Mouse (Mus musculus): Measurements from ENCODE around the gene Rbms2. TPM values are rescaled to one million over a fixed set of nuclear protein-coding genes. Genes with fewer than 3 reads are reported as not detected.
"Not testable (repeated sequence)": the region's sequence is repeated elsewhere in the genome, so short reads cannot be mapped to it uniquely, and the experiment has no call there.

Gene Rbms2
- total RNA-seq, 2 experiments from 2014 or later, result 51.8 to 71.2 TPM

DNA sequence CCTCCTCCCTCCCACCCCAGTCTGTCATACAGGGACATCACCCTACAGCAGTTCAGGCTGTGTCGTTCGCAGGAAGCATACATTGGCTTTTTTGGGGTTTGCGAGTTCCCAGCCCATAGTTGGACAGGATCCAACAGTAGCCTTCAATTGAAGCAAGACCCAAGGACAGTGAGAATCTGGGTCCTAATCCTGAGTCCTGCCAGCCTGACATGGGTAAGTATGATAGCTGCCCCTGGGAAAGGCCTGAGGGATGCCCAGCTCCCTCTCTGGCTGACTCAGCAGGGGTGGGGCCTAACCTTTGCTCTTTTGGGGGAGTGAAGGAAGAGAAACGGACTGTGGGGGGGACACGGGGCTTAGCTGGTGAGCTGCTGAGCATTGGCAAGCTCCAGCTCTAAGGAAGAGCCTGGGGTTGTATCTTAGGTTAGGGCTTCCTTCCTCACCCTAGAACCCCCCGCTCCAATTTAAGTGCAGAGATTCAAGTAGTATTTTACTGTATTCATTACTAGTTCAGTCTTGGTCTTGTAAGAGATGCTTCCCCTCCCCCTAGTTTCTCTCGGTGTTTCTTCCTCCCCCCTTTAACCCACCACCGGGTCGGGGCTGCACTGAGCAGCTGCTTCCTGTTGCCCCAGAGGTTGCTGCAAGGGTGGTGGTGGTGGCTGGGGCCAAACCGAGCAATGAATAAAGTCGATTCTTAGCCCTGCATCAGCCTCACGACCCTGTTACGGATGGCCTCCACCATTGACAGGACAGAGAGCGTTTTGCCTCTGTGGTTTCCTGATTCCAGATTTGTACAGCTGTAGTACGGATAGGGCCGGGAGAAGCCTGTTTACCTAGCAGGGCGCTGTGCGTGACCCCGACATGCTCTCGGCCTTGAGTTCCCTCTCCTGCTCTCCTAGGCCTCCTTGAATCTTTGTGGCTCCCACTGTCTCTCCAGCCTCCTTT, 88.3 kb downstream of the Rbms2 start, which contains the start of gene Baz2a:
TSS of gene Baz2a (plus strand) at position 14 of the 942 bp plus-strand sequence.
- H3K27ac ChIP-seq, result peak within 1 kb of the TSS; percentile 88
- intact Hi-C loops (cut with DNase I), result loop anchor here (2.0 to 5.0 kb wide), 2 partner anchors 50 to 95 kb away; no protein-coding TSS in a partner anchor
- peak; percentile 60 for DNase-seq
- no peak for TF ChIP-seq CTCF (IDR thresholded peaks at IDR 0.05)
- H3K4me3 ChIP-seq, result peak within 1 kb of the TSS; percentile 79

DNA sequence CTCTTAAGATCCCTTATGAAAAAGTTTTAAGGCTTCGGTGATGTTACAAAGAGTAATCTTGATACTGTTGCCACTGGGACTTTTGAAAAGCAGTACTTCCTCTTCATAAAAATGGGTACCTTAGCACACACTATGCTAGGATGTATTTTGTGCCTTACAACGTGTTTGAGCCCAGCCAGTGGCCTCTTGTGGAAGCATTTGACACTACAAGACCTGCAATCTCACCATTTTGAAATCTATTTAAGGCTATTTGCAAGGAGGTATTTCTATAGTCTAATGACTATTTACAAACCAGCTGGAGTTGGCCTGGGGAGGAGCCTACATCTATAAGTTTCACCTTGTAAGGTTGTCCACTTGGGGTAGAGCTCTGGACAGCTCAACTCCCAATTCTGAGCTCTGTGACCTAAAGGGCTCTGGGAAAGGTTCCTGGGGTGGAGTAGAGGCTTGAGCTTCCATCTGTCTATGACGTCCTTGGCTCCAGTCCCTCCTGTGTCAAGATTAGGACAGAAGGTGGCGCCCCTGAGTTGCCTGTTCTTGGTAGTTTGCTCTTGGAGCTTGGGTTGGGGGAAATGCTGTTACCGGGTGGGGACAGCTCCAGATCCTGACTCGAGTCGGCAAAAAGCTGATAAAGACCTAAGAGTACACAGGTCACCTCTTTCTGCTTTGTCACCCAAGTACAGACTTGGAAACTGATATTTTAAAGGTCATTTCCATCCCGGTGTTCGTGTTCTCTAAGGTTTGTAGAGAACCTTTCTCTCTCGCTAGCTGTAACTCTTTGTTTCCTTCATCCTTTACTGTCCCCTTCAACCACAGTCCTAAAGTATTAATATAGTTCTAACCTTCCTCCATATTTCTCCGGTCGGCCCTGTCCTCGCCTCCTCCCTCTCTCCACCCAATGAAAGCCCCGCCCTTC, 89.2 kb downstream of the Rbms2 start:
- peak; percentile 74 for TF ChIP-seq CTCF (IDR thresholded peaks at IDR 0.05)
- DNase-seq, result peak; percentile 90
- intact Hi-C loops (cut with DNase I), result loop anchor here (2.0 to 5.0 kb wide), 2 partner anchors 51 to 96 kb away; no protein-coding TSS in a partner anchor
- Histone ChIP-seq H3K4me3 (peak overlapping the region; percentile 79), H3K27ac (peak overlapping the region; percentile 88)

DNA sequence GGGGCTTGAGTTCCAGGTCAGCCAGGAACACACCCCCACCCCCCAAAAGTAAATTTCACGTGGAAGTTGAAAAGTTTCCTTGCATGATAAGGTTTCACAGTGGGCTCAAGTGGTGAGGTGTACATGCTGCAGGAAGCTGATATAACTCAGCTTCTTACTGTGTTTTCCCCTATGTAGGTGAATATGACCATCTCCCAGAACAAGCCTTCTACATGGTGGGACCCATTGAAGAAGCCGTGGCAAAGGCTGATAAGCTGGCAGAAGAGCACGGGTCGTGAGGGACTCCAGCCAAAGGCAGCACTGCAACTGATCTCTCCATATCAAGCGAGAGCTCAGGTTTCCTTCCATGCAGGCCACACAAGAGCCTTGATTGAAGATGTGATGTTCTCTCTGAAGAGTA, 90.3 kb downstream of the Rbms2 start:
- peak overlapping the region; percentile 88; the same call in 1 of the 2 replicates for H3K27ac ChIP-seq
- no peak for DNase-seq
- intact Hi-C loops (cut with DNase I), result loop anchor here (2.0 to 5.0 kb wide), 2 partner anchors 52 to 97 kb away; no protein-coding TSS in a partner anchor

DNA sequence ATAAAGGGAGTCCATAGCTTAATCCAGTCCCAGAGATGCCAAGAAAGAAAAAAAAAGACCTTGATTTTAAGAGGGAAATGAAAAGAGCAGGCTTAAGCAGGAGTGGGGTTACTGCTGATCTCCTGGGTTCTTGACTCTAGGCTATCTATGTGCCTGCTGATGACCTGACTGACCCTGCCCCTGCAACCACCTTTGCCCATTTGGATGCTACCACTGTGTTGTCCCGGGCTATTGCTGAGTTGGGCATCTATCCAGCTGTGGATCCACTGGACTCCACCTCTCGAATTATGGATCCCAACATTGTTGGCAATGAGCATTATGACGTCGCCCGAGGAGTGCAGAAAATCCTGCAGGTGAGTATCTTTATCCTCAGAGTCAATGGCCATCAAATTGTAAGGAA, 91.9 kb downstream of the Rbms2 start:
- Histone ChIP-seq H3K27ac (no peak overlapping the region), H3K4me3 (no peak overlapping the region; the same call in 1 of the 2 replicates)
- intact Hi-C loops (cut with DNase I), result no loop called here
- peak; percentile 37 for DNase-seq
- no peak for TF ChIP-seq CTCF (IDR thresholded peaks at IDR 0.05)

More for the DNA sequence above, 90.3 kb downstream of the Rbms2 start:
- TF ChIP-seq CTCF (IDR thresholded peaks at IDR 0.05), result no peak
- H3K4me3 ChIP-seq, result no peak overlapping the region

DNA sequence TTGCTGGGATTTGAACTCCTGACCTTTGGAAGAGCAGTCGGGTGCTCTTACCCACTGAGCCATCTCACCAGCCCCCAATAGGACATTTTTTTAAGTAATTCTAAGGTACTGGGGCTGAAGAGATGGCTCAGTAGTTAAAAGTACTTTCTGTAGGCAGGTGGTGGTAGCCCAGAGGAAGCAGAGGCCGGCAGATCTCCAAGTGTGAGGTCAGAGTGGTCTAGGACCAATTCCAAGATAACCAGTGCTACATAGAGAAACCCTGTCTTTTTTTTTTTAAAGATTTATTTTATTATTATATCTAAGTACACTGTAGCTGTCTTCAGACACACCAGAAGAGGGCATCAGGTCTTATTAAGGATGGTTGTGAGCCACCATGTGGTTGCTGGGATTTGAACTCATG, 92.9 kb downstream of the Rbms2 start:
- intact Hi-C loops (cut with DNase I); H3K27ac ChIP-seq: not testable (repeated sequence)
- H3K4me3 ChIP-seq, result peak overlapping the region; percentile 15; the same call in 1 of the 2 replicates
- peak; percentile 46 for DNase-seq

DNA sequence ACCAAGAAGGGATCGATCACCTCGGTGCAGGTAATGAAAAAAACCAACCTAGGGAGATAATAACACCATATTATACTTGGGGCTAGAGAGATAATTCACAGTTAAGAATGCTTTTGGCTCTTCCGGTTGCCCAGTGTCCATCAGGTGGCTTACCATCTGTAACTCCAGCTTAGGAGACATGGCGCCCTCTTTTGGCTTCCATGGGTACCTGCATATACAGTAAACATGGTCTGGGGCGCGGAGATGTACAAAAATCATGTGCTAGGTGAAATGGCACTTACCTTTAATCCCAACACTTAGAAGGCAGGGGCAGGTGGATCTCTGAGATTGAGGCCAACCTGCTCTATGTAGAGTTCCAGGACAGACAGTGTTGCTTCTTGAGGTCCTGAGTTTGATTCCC, 93.7 kb downstream of the Rbms2 start:
- TF ChIP-seq CTCF (IDR thresholded peaks at IDR 0.05), result peak; percentile 52
- peak; percentile 34 for DNase-seq
- H3K27ac ChIP-seq, result peak overlapping the region; percentile 12
- intact Hi-C loops (cut with DNase I), result no loop called here
- peak overlapping the region; percentile 84 for H3K4me3 ChIP-seq

DNA sequence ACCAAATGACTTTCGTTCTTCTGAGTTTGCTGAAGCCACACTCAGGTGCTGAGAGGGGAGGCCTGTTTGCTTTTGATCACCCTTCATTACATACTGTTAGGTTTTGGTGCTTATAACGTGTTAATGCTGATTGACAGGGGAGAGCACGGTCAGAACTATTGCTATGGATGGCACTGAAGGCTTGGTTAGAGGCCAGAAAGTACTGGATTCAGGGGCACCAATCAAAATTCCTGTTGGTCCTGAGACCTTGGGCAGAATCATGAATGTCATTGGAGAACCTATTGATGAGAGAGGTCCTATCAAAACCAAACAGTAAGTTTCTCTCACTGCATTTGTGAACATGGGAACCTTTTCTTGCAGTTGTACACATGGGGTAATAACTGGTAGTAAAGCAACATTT, 95.9 kb downstream of the Rbms2 start:
- peak overlapping the region; percentile 97 for H3K27ac ChIP-seq
- no peak for TF ChIP-seq CTCF (IDR thresholded peaks at IDR 0.05)
- no peak for DNase-seq
- H3K4me3 ChIP-seq, result peak overlapping the region; percentile 84
- intact Hi-C loops (cut with DNase I), result loop anchor here (5.0 kb wide), 1 partner anchor 47 kb away; the partner anchor contains the start of gene Naca

DNA sequence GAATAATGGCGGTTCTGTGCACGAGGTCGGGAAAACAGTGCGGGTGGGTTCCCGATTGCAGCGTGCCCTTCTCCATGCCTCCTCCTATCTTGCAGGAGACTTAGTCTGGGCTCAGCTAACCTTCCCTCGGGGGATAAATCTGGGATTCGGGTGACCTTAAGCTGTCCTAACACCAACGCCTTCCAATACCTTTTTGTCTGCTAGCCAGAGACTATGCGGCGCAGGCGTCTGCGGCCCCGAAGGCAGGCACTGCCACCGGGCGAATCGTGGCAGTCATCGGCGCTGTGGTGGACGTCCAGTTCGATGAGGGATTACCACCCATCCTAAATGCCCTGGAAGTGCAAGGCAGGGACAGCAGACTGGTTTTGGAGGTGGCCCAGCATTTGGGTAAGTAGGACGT, 96.4 kb downstream of the Rbms2 start:
- intact Hi-C loops (cut with DNase I), result loop anchor here (5.0 kb wide), 1 partner anchor 46 kb away; the partner anchor contains the start of gene Naca
- peak overlapping the region; percentile 97 for H3K27ac ChIP-seq
- DNase-seq, result peak; percentile 52
- no peak for TF ChIP-seq CTCF (IDR thresholded peaks at IDR 0.05)
- H3K4me3 ChIP-seq, result peak overlapping the region; percentile 84

DNA sequence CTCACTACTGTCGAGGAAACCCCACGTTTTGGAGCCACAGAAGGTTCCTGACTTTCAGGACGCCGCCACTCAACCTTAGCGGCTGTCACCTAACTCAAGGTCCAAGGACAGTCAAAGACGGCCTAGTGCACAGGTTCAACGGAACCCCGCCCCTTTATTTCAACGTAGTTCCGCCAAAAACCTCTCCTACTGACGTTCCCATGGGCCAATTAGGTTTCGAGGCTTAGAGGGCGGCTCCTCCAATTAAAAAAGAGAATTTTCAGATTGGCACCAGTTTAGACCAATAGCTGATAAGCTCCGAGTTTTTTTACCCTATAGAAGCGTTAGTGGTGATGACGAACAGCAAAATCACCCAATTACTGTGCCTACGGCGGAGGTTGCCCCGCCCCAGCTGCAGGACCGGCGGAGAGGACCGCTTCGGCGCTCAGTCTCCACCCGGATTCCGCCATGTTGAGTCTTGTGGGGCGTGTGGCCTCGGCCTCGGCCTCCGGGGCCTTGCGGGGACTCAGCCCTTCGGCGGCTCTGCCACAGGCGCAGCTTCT, 97.1 kb downstream of the Rbms2 start, which contains the start of gene Atp5b:
TSS of gene Atp5b (plus strand) at position 394 of the 542 bp plus-strand sequence.
- no peak for TF ChIP-seq CTCF (IDR thresholded peaks at IDR 0.05)
- intact Hi-C loops (cut with DNase I), result loop anchor here (5.0 kb wide), 1 partner anchor 46 kb away; the partner anchor contains the start of gene Naca
- peak within 1 kb of the TSS; percentile 84 for H3K4me3 ChIP-seq
- peak within 1 kb of the TSS; percentile 98 for H3K27ac ChIP-seq
- peak; percentile 96 for DNase-seq

DNA sequence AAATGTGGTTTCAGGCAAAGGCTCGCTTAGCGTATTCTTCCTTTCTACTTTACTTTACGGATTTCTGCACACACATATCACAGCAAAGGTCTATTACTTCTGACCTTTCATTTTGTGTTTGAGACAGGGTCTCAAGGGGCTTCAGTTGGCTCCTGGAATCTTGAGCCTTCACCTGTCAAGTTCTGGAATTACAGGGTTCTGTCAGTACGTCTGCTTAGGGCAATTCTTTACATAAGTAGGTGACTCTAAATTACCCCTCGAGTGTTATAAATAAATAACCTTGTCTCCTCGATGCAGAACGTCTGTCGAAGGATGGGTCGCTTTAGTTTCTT, 97.7 kb downstream of the Rbms2 start:
- intact Hi-C loops (cut with DNase I), result loop anchor here (5.0 kb wide), 1 partner anchor 45 kb away; the partner anchor contains the start of gene Naca
- peak overlapping the region; percentile 76 for H3K4me3 ChIP-seq
- peak overlapping the region; percentile 98 for H3K27ac ChIP-seq
- TF ChIP-seq CTCF (IDR thresholded peaks at IDR 0.05), result no peak
- DNase-seq, result no peak

DNA sequence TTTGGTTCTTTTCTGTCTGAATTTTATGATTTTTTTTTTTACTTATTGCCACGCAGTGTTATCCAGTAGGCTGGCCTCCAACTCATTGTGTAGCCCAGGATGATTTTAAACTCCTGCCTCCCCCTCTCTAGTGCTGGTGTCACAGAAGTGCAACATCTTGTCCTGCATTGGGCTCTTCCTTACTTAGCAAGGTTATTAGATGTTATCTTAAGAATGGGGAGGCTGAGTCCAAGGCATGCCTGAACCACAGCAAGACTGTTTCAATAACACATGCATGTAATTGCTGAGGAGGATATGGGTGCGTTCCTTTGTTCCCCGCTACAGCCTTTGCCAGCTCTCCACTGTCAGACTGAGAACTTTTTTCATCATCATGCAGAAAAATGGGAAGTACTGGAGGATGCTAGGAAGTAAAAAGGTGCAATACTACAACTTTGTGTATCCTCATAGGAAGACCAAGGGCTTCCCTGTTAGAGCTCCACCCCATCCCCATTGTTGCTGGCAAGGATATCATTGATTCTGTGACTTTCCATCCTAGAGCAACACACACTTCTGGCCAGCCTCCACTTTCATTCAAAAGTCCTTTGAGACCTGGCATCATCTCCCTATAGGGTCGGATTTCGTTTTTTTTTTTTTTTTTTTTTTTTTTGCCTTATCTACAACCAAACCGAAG, 98.2 kb downstream of the Rbms2 start:
- Histone ChIP-seq H3K27ac (peak overlapping the region; percentile 98), H3K4me3 (peak overlapping the region; percentile 76)
- no peak for DNase-seq
- intact Hi-C loops (cut with DNase I), result loop anchor here (5.0 kb wide), 1 partner anchor 45 kb away; the partner anchor contains the start of gene Naca
- no peak for TF ChIP-seq CTCF (IDR thresholded peaks at IDR 0.05)

Small RNA genes within 50 kb of the gene (microRNA-seq; reads per million reads assigned to microRNA genes)
- 23.8 reads per million, percentile 18 among the genes with 10 or more reads in this experiment for gene Mir677

Other genes with a start within 250 kb of the Rbms2 start
- not detected for gene Hsd17b6, start 172.7 kb downstream of the Rbms2 start, total RNA-seq (2021)
- gene Prim1, start 165.1 kb downstream of the Rbms2 start, total RNA-seq (2021), result under 1 TPM; 0.61 to 0.95 TPM
- 100 to 1,000 TPM; 385 to 418 TPM for gene Naca, start 144.7 kb downstream of the Rbms2 start, total RNA-seq (2021)
- gene Ptges3, start 121.3 kb downstream of the Rbms2 start, total RNA-seq (2021), result 10 to 100 TPM; 75.4 to 81.3 TPM
- 1,000 to 10,000 TPM; 3,225 to 4,497 TPM for gene Atp5b, start 97.0 kb downstream of the Rbms2 start, total RNA-seq (2021)
- gene Baz2a, start 88.7 kb downstream of the Rbms2 start, total RNA-seq (2021), result 10 to 100 TPM; 12.7 to 13.2 TPM
- under 1 TPM; 0.59 to 0.67 TPM for gene Gls2, start 14.2 kb upstream of the Rbms2 start, total RNA-seq (2021)
- 10 to 100 TPM; 29.5 to 36.4 TPM for gene Spryd4, start 31.5 kb upstream of the Rbms2 start, total RNA-seq (2021)
- gene Mip, start 45.5 kb upstream of the Rbms2 start, total RNA-seq (2021), result not detected
- gene Timeless, start 51.8 kb upstream of the Rbms2 start, total RNA-seq (2021), result 1 to 10 TPM; 1.8 to 2.5 TPM
- not detected for gene Apon, start 73.8 kb upstream of the Rbms2 start, total RNA-seq (2021)
- gene Apof, start 88.4 kb upstream of the Rbms2 start, total RNA-seq (2021), result not detected
- 1 to 10 TPM; 3.2 to 4.5 TPM for gene Stat2, start 90.3 kb upstream of the Rbms2 start, total RNA-seq (2021)
- gene Il23a, start 118.5 kb upstream of the Rbms2 start, total RNA-seq (2021), result not detected
- 1 to 10 TPM; 5.1 to 5.3 TPM for gene Pan2, start 123.0 kb upstream of the Rbms2 start, total RNA-seq (2021)
- gene Cnpy2, start 142.2 kb upstream of the Rbms2 start, total RNA-seq (2021), result 10 to 100 TPM; 35.1 to 52.1 TPM
- 100 to 1,000 TPM; 541 to 658 TPM for gene Cs, start 157.4 kb upstream of the Rbms2 start, total RNA-seq (2021)
- 100 to 1,000 TPM; 447 to 542 TPM for gene Coq10a, start 188.7 kb upstream of the Rbms2 start, total RNA-seq (2021)
- gene Ankrd52, start 196.8 kb upstream of the Rbms2 start, total RNA-seq (2021), result 10 to 100 TPM; 46.7 to 58.9 TPM
- gene Slc39a5, start 220.9 kb upstream of the Rbms2 start, total RNA-seq (2021), result not detected
- 10 to 100 TPM; 56.7 to 59.0 TPM for gene Nabp2, start 231.2 kb upstream of the Rbms2 start, total RNA-seq (2021)
- 10 to 100 TPM; 13.3 to 13.4 TPM for gene Rnf41, start 231.4 kb upstream of the Rbms2 start, total RNA-seq (2021)